Mouse (Mus musculus): Measurements from ENCODE around the gene Apoa5. TPM values are rescaled to one million over a fixed set of nuclear protein-coding genes. Genes with fewer than 3 reads are reported as not detected.

Gene Apoa5
- polyA plus RNA-seq, 1 experiment: not detected

Other genes with a start within 250 kb of the Apoa5 start
- 0.51 and 0.87 TPM in 2 replicates for gene Apoa1, start 40.1 kb upstream of the Apoa5 start, polyA plus RNA-seq (2012; rRNA removed)
- 0.34 and 0.68 TPM in 2 replicates for gene Apoc3, start 33.0 kb upstream of the Apoa5 start, polyA plus RNA-seq (2012; rRNA removed)
- 0.04 TPM in 1 of 2 replicates, not detected in the other for gene Apoa4, start 27.9 kb upstream of the Apoa5 start, polyA plus RNA-seq (2012; rRNA removed)
- 30.3 and 33.5 TPM in 2 replicates for gene Zpr1, start 4.4 kb downstream of the Apoa5 start, polyA plus RNA-seq (2012; rRNA removed)
- gene Bud13, start 14.4 kb downstream of the Apoa5 start, polyA plus RNA-seq (2012; rRNA removed): 9.8 and 9.9 TPM in 2 replicates
- gene 4931429L15Rik, start 51.4 kb downstream of the Apoa5 start, polyA plus RNA-seq (2012; rRNA removed): not detected in 2 replicates